Mouse (Mus musculus) CH12.LX (cell line): ENCODE results near the gene Dnajc6. TPM values are rescaled to one million over a fixed set of nuclear protein-coding genes. Genes with fewer than 3 reads are reported as not detected.

Experiments used
- DNase-seq: peaks from one replicate; pipeline ENCODE4 v3.0.0-alpha.2; 2013; ENCODE audit errors: extremely low read depth
- H3K27ac ChIP-seq: 2 replicates; pipeline ENCODE4 v1.5.1; 2012; ENCODE audit warnings: low read depth, mild to moderate bottlenecking, control low read depth, moderate library complexity; ENCODE audit not compliant: insufficient read depth
- H3K27me3 ChIP-seq: replicated peaks from 2 replicates; pipeline ENCODE3; 2012; ENCODE audit warnings: inconsistent platforms
- H3K36me3 ChIP-seq, 2 experiments: replicated peaks in 1 of 2; 2 replicates each; pipeline versions ENCODE3 to v1.6.1; 2012; ENCODE audit warnings: inconsistent platforms in 1 of 2, low read length in 1 of 2, mild to moderate bottlenecking in 1 of 2, mixed read lengths in 1 of 2, moderate library complexity in 1 of 2; ENCODE audit not compliant: control insufficient read depth in 1 of 2, insufficient read depth in 1 of 2
- H3K4me1 ChIP-seq, 2 experiments: 2 replicates each; pipeline ENCODE4 v1.6.1; 2012; ENCODE audit warnings: inconsistent platforms in 1 of 2, moderate library complexity in 1 of 2; ENCODE audit not compliant: insufficient read depth in 2 of 2, control insufficient read depth in 1 of 2
- H3K4me2 ChIP-seq: 2 replicates; pipeline ENCODE4 v1.6.1; 2012; ENCODE audit warnings: low read depth, mild to moderate bottlenecking, control low read depth; ENCODE audit not compliant: poor library complexity, insufficient read depth, severe bottlenecking
- H3K4me3 ChIP-seq, 3 experiments: fragments of 150-350 bp in 1 of 3; sonication (generic) in 1 of 3; replicated peaks in 1 of 3; 2 replicates each; pipeline versions ENCODE3 to v1.5.1; 2011 to 2012; ENCODE audit warnings: low read depth in 2 of 3, low read length in 2 of 3, mild to moderate bottlenecking in 2 of 3, moderate library complexity in 2 of 3, control low read depth in 1 of 3, improper control_type of control experiment in 1 of 3, inconsistent platforms in 1 of 3, mixed read lengths in 1 of 3; ENCODE audit not compliant: poor library complexity in 1 of 3
- H3K79me2 ChIP-seq: replicated peaks from 2 replicates; pipeline ENCODE4 v1.6.1; 2012; ENCODE audit warnings: mild to moderate bottlenecking, moderate library complexity; ENCODE audit not compliant: control insufficient read depth, poor library complexity, insufficient read depth, severe bottlenecking; ENCODE audit errors: extremely low read depth
- H3K9ac ChIP-seq: 2 replicates; pipeline ENCODE4 v1.6.1; 2012; ENCODE audit warnings: low read depth, mild to moderate bottlenecking, control low read depth, moderate library complexity; ENCODE audit not compliant: insufficient read depth
- H3K9me3 ChIP-seq: replicated peaks from 2 replicates; pipeline ENCODE3; 2012; ENCODE audit warnings: low read length, inconsistent platforms, mixed read lengths
- BHLHE40 ChIP-seq: IDR thresholded peaks from 2 replicates; pipeline ENCODE4 v1.6.1; 2011; ENCODE audit warnings: mild to moderate bottlenecking, low read depth, low read length, improper control_type of control experiment
- CHD2 ChIP-seq: IDR thresholded peaks from 2 replicates; pipeline ENCODE4 v1.6.1; 2011; ENCODE audit warnings: low read length, improper control_type of control experiment
- CTCF ChIP-seq, 2 experiments: IDR thresholded peaks in 1 of 2; conservative IDR thresholded peaks in 1 of 2; 2 replicates each; pipeline ENCODE4 v1.5.1; 2011 to 2012; ENCODE audit warnings: low read depth in 2 of 2, low read length in 2 of 2, improper control_type of control experiment in 1 of 2, inconsistent platforms in 1 of 2, mild to moderate bottlenecking in 1 of 2, moderate library complexity in 1 of 2
- HCFC1 ChIP-seq: IDR thresholded peaks from 2 replicates; pipeline ENCODE4 v1.6.1; 2012; ENCODE audit warnings: low read depth, mild to moderate bottlenecking, inconsistent platforms, low read length, improper control_type of control experiment
- JUN ChIP-seq: IDR thresholded peaks from 2 replicates; pipeline ENCODE4 v1.6.1; 2011; ENCODE audit warnings: low read depth, mild to moderate bottlenecking, low read length, improper control_type of control experiment, moderate library complexity; ENCODE audit not compliant: insufficient read depth
- KAT2A ChIP-seq: IDR thresholded peaks from 2 replicates; pipeline ENCODE4 v1.6.1; 2012; ENCODE audit warnings: low read length, improper control_type of control experiment, inconsistent platforms; ENCODE audit not compliant: insufficient replicate concordance
- MAFK ChIP-seq: IDR thresholded peaks from 2 replicates; pipeline ENCODE4 v1.6.1; 2011; ENCODE audit warnings: low read length, improper control_type of control experiment; ENCODE audit not compliant: insufficient replicate concordance
- MAX ChIP-seq: IDR thresholded peaks from 2 replicates; pipeline ENCODE4 v1.6.1; 2011; ENCODE audit warnings: low read length, improper control_type of control experiment
- MAZ ChIP-seq: IDR thresholded peaks from 2 replicates; pipeline ENCODE4 v1.6.1; 2012; ENCODE audit warnings: low read depth, mild to moderate bottlenecking, inconsistent platforms, low read length, improper control_type of control experiment, moderate library complexity
- MEF2A ChIP-seq: IDR thresholded peaks from 2 replicates; pipeline ENCODE4 v1.6.1; 2014; ENCODE audit warnings: low read depth, mild to moderate bottlenecking, inconsistent platforms, low read length, improper control_type of control experiment, borderline replicate concordance
- POLR2A ChIP-seq: IDR thresholded peaks from 2 replicates; pipeline ENCODE4 v1.6.1; 2011; ENCODE audit warnings: low read depth, mild to moderate bottlenecking, improper control_type of control experiment, low read length
- POLR2AphosphoS2 ChIP-seq: IDR thresholded peaks from 2 replicates; pipeline ENCODE4 v1.6.1; 2011; ENCODE audit warnings: low read depth, low read length, improper control_type of control experiment
- RAD21 ChIP-seq: IDR thresholded peaks from 2 replicates; pipeline ENCODE4 v1.6.1; 2011; ENCODE audit warnings: low read depth, mild to moderate bottlenecking, low read length, improper control_type of control experiment, moderate library complexity
- RCOR1 ChIP-seq: conservative IDR thresholded peaks from 2 replicates; pipeline ENCODE4 v1.6.1; 2012; ENCODE audit warnings: low read depth, mild to moderate bottlenecking, inconsistent platforms, low read length, improper control_type of control experiment
- SMC3 ChIP-seq: IDR thresholded peaks from 2 replicates; pipeline ENCODE4 v1.6.1; 2011; ENCODE audit warnings: low read depth, low read length, improper control_type of control experiment
- TCF12 ChIP-seq: IDR thresholded peaks from 2 replicates; pipeline ENCODE4 v1.6.1; 2014; ENCODE audit warnings: low read depth, mild to moderate bottlenecking, inconsistent platforms, low read length, improper control_type of control experiment
- USF1 ChIP-seq: IDR thresholded peaks from 2 replicates; pipeline ENCODE4 v1.6.1; 2014; ENCODE audit warnings: low read depth, mild to moderate bottlenecking, inconsistent platforms, low read length, improper control_type of control experiment
- ZC3H11A ChIP-seq: IDR thresholded peaks from 2 replicates; pipeline ENCODE4 v1.6.1; 2012; ENCODE audit warnings: low read depth, mild to moderate bottlenecking, inconsistent platforms, low read length, improper control_type of control experiment
- ZMIZ1 ChIP-seq: IDR thresholded peaks from 2 replicates; pipeline ENCODE4 v1.6.1; 2012; ENCODE audit warnings: low read depth, mild to moderate bottlenecking, inconsistent platforms, low read length, improper control_type of control experiment
- ZNF384 ChIP-seq: IDR thresholded peaks from 2 replicates; pipeline ENCODE4 v1.6.1; 2012; ENCODE audit warnings: low read depth, low read length, improper control_type of control experiment, inconsistent platforms
- dilution Hi-C: fragments of 300-500 bp; cut with MboI; formaldehyde crosslinking; loops from 2 replicates; pipeline ENCODE4 v1.14.3; 2020; ENCODE audit warnings: low sequenced_read_pairs; ENCODE audit not compliant: extremely low pct_unique_long_range_greater_than_20kb, extremely low pct_ligation_motif_present
- in situ Hi-C: fragments of 300-500 bp; cut with MboI; formaldehyde crosslinking; loops from 3 replicates; pipeline ENCODE4 v1.14.3; 2019; ENCODE audit warnings: low sequenced_read_pairs, low pct_ligation_motif_present, low pct_unique_long_range_greater_than_20kb, mixed read lengths
- polyA plus RNA-seq: library from polyadenylated mRNA; unstranded; fragments of >175 nt; gene quantifications from 2 replicates; pipeline ENCODE4 v1.2.1, GENCODE M21; 2012; ENCODE audit warnings: low read depth; ENCODE audit not compliant: insufficient read length
- total RNA-seq, 2 experiments: library from RNA; depleted of rRNA; stranded (reverse); fragments of 300-350 nt in 1 of 2; fragments of >200 nt in 1 of 2; gene quantifications; 2 replicates each; pipeline ENCODE4 v1.2.3; 2012 to 2014

The Dnajc6 gene
- total and polyA plus RNA-seq, 3 experiments: not detected

DNA sequence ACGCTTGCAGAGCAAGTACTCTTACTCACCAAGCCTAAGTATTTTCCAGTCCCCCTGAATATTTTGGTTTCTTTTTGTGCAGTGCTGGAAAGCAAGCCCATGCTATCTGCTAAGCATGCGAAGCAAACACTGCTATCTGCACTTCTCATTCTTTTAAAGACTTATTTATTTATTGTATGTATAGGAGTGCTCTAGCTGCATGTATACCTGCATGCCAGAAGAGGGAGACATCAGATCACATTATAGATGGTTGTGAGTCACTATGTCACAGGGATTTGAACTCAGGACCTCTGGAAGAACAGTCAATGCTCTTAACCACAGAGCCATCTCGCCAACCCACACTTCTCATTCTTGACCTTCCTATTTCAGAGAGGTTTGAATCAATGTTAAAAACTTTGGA, 16.8 kb downstream of the Dnajc6 start:
- Histone ChIP-seq H3K4me1 (no peaks in the 10 kb centered on the region), H3K4me3 (no peak overlapping the region), H3K9me3 (no peaks in the 10 kb centered on the region), H3K4me2 (no peak overlapping the region), H3K36me3 (no peaks in the 10 kb centered on the region), H3K79me2 (no peaks in the 10 kb centered on the region), H3K9ac (no peak overlapping the region), H3K27ac (no peak overlapping the region), H3K27me3 (no peaks in the 10 kb centered on the region)
- DNase-seq: peak; percentile 3
- in situ Hi-C loops: no loop called here
- dilution Hi-C loops: no loop called here
- no peak for TF ChIP-seq ZNF384
- no peak for TF ChIP-seq TCF12
- no peak for TF ChIP-seq ZC3H11A
- no peak for TF ChIP-seq MEF2A
- no peak for TF ChIP-seq MAX
- peak; percentile 52 for TF ChIP-seq RAD21
- TF ChIP-seq HCFC1: no peak
- TF ChIP-seq RCOR1: no peak
- TF ChIP-seq KAT2A: no peak
- no peak for TF ChIP-seq MAZ
- no peak for TF ChIP-seq POLR2A
- TF ChIP-seq SMC3: peak; percentile 37; the same call in 1 of the 2 replicates
- peak in 1 of 2 experiments; percentile 53; a peak in 2 of 4 replicates for TF ChIP-seq CTCF (conservative IDR thresholded peaks at IDR 0.05 in 1 of 2, IDR thresholded peaks at IDR 0.05 in 1 of 2; ENCODE audit: low read depth in 2 of 2, low read length in 2 of 2)

GRCm38 (mm10) chr4:101515853-101516252, 19.4 kb downstream of the Dnajc6 start:
- dilution Hi-C loops: no loop called here
- Histone ChIP-seq H3K27ac (no peak overlapping the region), H3K4me1 (no peaks in the 10 kb centered on the region), H3K4me3 (no peak overlapping the region), H3K79me2 (no peaks in the 10 kb centered on the region), H3K4me2 (no peak overlapping the region), H3K36me3 (no peaks in the 10 kb centered on the region), H3K9ac (no peak overlapping the region), H3K27me3 (no peaks in the 10 kb centered on the region), H3K9me3 (no peaks in the 10 kb centered on the region)
- TF ChIP-seq USF1 (no peak), ZMIZ1 (no peak), CTCF (conservative IDR thresholded peaks at IDR 0.05 in 1 of 2, IDR thresholded peaks at IDR 0.05 in 1 of 2; ENCODE audit: low read depth in 2 of 2, low read length in 2 of 2) (no peak), CHD2 (no peak), RCOR1 (no peak), MAFK (no peak), POLR2AphosphoS2 (no peak), BHLHE40 (no peak), JUN (no peak)
- DNase-seq: no peak
- in situ Hi-C loops: no loop called here
